Mouse (Mus musculus): ENCODE results near the gene Padi6.

Padi6 gene

DNA sequence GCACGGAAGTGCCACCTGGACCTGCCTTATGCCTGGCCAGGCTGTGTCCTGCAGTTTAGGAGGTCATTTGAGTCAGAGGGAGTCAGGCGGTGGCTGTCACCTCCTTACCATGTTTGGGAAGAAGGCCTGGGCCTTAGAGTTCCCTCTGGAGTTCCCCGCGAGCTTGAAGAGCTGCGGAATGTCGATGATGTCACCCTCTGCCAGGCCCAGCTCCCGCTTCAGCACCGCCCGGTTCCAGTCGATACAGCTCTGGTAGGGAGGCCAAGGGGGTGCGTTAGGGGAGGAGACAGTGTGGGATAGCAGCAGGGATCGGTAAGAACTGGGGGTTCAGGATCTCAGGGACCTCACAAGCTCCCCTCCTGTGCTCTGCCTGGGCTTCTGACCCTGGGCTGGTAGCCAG is 5.5 kb upstream of the Padi6 start:
- DNase-seq (ENCODE audit: low spot score) = no peak

DNA sequence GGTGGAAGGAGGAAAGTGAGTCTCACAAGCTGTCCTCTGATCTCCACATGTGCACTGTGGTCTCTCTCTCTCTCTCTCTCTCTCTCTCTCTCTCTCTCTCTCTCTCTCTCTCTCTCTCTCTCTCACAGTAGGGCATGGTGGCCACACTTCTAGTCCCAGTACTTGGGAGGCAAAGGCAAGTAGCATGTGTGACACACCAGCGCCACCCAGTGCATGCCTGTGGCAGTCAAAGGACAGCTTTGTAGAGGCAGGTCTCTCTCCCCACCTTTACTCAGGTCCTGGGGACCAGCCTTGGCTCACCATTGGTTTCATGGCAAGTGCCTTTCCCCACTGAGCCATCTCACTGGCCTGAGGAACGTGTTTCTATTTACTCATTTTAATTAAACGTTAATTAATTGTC is 2.2 kb upstream of the Padi6 start:
- DNase-seq (ENCODE audit: low spot score) = peak; percentile 48

DNA sequence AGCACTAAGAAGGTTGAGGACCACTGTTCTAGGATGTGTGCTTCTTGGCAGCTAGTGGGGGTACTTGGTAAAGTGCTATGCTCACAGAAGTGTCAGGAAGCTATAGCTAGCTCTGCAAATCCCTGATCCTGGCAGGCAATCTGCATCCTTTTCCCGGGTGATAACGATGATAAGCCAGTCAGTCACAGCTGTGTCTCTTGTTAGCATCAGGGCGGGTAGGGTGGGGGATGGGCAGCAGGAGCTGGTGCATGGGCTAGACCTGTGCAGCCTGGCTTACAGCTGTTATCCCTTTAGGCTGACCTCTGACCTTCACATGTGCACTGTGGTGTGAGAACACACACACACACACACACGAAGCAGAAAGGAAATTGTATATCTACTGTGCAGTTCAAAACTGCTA is 643 bp upstream of the Padi6 start:
- DNase-seq (ENCODE audit: low spot score) = no peak

DNA sequence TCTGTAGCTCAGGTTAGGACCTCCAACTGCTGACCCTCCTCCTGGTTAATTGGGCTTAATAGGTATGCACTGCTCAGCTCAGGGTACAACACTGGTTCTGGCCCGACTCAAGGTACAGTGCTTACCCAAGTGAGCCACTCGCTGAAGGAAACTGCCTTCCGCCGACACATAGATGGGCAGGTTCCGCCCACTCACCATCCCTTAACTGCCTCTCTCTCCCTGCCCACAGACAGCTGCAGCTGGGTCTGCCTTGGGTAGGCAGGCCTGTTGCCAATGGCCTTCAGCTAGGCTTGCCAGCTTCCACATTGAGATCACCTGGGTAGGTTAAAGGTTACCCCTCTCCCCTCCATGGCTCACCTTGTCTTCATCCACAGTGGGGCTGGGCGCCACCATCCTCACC is 1.0 kb downstream of the Padi6 start:
- DNase-seq (ENCODE audit: low spot score) = no peak

DNA sequence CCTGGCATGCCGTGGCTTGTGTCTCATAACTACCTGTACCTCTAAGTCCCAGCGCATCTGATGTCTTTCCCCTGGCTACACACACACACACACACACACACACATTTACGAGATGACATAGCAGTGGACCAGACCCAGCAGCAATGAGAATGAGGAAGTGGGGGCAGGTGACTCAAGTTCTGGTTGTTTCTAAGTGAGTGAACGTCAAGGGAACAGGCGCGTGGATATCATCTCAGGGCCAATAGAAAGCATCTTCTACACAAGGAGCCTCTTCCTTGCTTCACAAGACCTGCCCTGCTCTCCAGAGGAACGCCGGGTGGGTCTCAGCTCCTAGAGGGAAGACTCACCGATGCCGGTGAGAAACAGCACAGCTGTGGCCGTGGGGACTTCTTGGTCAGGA is 1.8 kb downstream of the Padi6 start:
- DNase-seq (ENCODE audit: low spot score) = no peak

DNA sequence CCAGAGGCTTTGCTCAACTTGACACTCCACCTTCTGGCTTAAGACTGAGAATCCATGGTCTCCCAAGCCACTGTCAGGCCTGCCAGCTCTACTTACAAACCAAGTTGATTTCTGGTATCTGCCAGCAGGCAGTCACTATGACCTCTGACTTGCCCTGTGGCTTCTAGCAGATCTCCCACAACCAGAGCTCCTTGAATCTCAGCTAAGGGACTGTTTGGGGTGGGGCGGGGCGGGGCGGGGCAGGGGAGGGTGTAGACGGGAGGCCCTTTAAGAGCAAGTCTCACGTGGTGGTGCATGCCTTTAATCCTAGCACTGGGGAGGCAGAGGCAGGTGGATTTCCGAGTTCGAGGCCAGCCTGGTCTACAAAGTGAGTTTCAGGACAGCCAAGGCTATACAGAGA is 9.6 kb downstream of the Padi6 start:
- DNase-seq (ENCODE audit: low spot score) = no peak

DNA sequence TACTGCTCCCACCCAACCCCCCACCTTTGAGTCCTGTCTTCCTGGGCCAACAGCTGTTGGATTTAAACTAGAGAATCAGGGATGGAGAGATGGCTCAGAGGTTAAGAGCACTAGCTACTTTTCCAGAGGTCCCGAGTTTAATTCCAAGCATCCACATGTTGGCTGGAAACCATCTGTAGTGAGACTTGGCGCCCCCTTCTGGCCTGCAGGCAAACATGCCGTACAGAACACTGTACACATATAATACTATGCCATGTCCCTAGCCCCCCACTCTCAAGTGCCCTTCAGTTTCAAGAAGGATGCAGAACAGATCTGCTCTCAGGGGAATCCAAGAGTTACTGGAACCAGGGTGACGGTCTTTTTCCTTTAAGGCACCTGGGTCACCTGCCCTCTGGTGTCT is 10.8 kb downstream of the Padi6 start:
- DNase-seq (ENCODE audit: low spot score) = no peak

DNA sequence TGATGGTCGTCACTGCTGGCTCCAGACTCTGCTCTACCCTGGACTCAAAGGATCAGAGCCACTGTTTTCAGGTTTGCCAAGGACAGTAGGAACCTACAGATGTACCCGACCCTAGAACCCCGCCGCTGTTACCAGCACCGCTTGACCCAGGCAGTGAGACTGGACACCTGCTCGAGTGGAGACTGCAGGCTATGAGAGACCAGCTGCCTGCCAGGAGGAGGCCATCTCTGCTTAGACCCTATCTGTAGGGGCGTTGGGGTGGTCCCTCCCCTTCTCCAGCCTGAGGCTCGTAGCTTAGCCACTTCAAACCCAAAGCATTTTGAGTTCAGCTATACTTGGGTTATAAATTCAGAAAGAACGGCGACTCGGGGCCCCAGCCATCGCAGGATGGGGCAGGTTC is 15.5 kb downstream of the Padi6 start:
- DNase-seq (ENCODE audit: low spot score) = no peak

DNA sequence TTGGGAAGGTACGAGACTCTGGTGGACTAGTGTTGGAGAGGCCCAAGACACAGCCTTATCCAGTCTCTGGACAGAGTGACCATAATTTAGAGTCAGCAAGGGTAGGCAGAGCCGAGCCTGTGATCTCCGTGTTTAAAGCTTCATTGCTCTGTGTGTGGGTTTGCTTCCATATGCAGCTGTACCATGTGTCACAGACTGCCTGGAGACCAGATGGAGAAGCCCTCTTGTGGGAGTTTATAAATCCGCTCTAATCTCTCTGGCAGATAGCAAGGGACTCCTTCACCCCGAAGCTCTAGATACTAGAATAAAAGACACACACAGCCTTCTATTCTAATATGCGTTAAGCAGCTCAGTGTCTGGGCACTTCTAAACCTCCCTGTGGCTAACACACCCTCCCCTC is 17.7 kb downstream of the Padi6 start:
- DNase-seq (ENCODE audit: low spot score) = no peak

DNA sequence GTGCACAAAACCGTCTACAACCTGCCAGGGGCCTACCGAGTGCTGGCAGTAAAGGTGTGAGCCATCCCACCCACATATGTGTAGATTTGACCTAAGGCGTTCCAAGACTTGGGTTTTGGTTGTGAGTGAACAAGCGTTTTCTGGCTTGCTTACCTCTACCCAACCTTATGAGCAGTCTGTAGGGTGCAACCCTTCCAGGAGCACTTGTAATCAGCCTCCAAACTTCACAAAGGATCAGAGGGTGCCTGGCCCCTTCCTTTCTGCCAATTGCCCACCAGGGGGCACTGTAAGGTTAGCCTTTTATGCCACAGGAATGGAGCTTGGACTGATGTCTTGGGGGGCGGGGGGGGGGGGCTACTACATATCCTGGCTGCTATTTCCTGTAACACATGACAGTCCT is 18.6 kb downstream of the Padi6 start:
- DNase-seq (ENCODE audit: low spot score) = no peak

DNA sequence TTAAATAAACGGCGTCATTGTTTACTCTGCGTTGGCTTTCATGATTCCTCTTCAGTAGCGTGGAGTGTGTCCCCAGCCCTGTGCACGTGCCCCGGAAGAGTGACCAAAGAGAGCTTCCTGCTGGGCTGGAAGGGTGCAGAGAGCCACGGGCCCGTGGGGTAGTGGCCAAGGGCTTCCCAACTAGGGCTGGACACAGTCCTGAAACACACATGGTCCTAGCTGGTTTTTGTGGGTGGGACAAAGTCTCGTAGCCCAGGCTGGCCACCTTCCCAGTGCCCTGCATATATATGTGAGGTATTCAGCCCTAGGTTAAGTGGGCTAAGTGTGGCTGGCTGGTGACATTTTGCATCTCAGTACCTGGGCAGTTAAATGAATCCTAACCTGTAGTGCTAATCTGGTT is 19.3 kb downstream of the Padi6 start:
- no peak for DNase-seq (ENCODE audit: low spot score)

DNA sequence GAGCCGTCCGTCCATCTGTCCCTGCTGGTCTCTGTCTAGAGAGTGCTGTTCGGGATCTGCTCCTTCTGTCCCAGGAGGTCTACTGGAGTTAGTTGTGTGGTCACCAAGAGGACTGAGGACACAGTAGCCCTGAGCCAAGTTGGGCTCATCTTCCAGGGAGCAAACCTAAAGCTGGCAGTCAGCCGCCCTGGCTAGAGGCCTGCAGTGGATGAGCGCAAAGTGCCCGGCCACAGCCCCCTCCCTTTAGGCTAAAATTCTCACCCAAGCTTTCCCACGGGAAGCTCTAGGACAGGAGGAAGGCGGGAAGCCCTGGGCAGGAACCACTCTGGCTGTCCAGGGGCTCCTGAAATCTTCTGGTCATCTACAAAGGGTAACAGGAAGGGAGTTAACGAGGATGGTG is 19.7 kb downstream of the Padi6 start:
- DNase-seq (ENCODE audit: low spot score) = no peak

DNA sequence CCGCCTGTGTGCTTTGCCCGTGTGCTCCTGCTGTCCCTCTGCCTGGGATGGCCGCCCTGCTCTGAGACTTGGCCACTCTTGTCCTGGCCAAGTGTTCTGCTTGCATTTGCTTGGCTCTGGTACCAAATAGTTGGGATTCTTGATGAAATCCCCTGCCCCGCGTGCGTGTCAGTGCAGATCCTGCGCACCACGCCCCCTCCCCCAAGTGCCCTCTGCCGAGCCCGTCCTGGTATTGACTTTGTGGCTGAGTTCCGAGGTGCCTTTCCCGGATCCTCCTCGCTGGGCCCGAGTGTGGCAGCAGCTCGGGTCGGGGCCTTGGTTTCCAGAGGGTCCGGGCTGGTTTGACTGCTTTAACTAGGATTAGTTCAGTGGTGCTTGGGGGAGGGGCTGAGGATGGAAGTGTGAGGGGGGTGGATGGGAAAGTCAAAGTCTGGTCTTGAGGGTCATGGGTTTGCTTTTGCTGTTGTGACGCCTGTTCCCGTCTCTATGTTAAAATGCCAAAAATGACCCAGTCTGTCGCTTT is 20.4 kb downstream of the Padi6 start:
- peak; percentile 26 for DNase-seq (ENCODE audit: low spot score)

DNA sequence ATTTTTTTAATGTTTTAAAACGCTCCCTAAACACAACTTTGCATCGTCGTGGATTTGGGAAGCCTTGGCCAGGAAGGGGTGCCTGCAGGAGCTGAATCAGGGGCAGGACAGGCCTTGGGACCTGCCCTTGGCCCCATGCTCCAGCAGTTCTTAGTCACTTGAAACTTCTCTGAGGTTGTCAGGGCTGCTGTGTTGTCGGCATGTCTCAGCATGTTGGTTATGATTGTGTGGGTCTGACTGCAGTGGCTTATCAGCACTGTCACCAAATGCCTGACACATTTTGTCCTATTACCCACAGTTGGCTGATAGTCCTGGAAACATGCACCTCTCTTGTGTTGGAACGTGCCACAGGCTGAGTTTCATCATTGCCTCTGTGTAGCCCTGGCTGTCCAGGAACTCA is 22.4 kb downstream of the Padi6 start:
- peak; percentile 46 for DNase-seq (ENCODE audit: low spot score)

DNA sequence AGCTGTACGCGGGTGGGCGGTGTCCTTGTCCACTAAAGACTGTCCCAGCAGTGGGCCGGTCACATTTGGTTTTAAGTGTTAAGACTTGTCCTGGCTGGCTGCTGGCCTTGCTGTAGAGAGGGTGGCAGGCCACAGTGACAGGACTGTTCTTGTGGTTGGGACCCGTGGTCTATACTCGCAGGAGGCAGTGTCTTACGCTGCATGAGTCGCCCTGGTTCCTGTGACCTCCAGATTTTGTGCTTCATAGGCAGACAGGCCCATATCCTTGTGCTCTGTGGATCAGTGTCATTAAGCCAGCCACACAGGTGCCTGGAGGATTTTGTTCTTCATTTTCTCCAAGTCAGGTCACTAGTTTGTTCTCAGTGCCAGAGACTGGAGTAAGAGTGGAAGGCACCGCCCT is 24.0 kb downstream of the Padi6 start:
- no peak for DNase-seq (ENCODE audit: low spot score)

DNA sequence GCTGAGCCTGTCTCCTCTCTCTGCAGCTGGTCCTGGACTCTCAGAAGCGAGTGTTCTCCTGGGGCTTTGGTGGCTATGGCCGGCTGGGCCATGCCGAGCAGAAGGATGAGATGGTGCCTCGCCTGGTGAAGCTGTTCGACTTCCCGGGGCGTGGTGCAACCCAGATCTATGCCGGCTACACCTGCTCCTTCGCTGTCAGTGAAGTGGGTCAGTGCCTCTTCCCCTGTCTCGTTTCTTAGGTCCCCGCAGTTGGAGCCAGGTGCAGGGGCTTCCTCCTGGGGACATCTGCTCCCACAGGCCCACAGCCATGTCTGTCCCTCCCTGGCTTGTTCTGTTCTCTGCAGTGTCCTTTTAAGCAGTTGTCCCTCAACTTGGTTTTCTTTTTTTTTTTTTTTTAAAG is 25.4 kb downstream of the Padi6 start:
- DNase-seq (ENCODE audit: low spot score) = no peak

DNA sequence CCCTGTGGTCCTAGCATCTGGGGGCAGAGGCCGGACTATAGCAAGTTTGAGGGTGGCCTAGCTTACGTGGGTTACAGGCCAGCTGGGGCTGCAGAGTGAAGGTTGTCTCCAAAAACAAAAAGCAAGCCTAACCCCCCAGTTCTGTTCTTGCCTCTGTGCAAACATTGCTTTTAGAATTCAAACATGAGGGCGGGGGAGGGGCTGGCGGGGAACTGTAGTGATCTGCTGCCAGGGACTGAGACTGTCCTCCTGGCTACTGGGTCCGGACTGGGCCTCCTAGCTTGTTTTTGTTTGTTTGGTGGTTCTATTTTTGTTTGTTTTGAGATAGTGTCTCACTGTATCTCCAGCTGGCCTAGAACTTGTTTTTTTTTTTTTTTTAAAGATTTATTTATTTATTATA is 27.9 kb downstream of the Padi6 start:
- no peak for DNase-seq (ENCODE audit: low spot score)

DNA sequence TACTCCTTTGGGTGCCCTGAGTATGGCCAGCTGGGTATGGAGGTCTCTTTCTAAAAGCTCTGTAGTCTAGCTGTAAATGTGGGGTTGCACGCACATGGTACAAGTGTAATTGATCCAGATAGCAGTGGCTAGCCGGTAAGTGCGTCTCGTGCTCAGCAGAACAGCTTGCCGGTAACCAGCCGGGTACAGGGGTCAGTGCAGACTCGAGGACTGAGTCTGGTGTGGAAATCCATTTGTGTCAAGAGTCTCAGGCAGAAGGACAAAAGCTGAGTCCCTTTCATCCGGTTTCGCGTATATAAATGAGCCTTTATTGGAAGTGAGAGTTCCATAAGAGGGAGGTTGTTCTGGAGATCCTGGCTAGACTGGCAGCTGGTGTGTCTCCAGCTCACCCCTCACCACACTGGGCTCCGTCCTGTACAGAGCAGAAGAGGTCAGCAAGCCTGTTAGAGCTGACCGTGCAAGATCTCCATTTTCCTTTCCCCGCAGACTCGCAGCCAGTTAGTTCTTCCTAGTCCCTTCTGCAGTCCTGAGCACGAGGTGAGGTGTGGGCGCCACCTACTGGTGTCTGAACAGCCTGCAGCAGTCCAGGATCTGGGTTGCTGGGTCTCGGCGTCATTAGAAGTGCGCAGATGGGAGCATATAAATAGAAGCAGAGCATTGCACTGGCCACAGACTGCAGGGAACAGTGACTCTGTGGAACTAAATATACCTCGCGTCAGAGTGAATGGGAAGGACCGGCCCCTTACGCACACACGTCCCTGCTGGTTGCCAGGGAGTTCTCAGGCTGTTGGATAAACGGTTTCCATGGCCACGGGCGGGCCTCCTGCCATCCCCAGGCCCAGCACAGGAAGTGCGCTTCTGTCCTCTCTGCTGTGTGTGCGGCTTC is 28.7 kb downstream of the Padi6 start:
- peak; percentile 92 for DNase-seq (ENCODE audit: low spot score)

DNA sequence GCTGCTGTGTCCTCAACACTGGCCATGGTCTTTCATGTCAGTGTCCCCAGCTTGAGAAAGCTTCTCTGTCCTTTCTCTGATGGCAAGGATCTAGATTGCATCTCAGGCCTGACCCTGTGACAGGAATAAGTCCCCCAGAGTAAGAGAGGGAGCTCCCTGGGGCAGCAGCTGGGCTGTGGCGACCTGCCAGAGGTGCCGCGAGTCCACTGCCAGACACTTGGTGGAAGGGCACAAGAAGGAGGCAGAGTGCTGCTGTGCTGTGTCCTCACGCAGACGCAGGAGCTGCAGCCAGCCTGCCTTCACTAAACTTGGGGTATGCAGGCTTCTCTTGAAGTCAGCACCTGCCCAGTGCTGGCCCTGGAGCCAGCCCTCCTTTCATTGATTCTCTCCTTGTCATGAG is 31.1 kb downstream of the Padi6 start:
- DNase-seq (ENCODE audit: low spot score) = no peak

DNA sequence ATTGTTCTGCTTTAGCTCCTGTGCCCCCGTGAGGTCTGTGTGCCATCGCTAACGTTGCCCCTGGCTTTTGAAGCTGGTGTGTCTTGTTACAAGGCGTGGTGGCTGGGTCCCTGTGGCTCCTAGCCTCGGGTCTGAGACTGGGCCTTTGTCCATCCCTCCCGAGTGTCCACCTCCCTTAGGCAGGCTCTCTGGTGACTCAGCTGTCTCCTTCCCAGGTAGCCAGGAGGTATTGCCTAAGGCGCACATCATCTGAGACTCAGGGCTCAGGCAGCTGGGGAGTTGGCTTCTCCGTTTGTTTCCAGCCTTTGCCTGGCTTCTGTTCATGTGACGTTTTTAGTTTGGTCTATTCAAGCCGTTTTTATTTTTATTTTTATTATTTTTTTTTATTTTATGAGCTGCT is 31.7 kb downstream of the Padi6 start:
- DNase-seq (ENCODE audit: low spot score) = no peak

DNA sequence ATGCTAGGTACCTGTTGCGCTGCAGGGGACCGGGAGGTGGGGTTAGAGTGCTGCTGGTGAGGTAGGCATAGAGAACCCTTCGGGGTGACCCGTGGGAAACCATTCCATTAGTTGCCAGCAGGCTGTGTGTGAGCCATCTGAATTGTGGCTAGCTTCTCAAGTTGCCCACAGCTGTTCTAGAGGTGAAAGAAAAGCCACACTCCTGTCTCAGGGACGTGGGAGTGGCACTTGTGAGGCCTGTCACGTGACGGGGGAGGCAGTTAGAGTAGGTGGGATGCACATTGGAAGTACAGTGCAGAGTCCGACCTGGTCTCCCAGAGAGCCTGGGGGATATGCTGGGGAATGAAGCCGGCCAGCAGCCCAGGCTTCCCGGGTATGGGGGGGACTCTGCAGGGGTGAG is 32.8 kb downstream of the Padi6 start:
- DNase-seq (ENCODE audit: low spot score) = no peak

DNA sequence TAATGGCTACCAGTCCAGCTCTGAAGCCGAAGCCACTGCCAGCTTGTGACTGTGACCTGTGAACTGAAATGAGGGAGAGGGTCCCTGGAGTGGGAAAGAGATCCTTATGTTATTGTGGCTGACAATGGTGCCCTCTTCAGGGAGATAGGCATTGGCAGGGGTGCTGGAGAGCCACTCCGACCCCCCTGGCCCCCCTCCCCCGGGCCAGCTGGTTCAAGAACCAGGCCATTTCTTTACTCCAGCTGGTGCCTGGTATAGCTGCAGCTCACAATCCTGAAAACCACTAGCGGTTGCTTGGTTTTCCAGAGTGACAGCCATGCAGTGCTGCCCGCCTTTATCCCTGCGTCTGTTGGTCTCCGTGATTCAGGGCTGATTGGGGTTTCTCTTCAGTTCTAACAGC is 33.3 kb downstream of the Padi6 start:
- no peak for DNase-seq (ENCODE audit: low spot score)

DNA sequence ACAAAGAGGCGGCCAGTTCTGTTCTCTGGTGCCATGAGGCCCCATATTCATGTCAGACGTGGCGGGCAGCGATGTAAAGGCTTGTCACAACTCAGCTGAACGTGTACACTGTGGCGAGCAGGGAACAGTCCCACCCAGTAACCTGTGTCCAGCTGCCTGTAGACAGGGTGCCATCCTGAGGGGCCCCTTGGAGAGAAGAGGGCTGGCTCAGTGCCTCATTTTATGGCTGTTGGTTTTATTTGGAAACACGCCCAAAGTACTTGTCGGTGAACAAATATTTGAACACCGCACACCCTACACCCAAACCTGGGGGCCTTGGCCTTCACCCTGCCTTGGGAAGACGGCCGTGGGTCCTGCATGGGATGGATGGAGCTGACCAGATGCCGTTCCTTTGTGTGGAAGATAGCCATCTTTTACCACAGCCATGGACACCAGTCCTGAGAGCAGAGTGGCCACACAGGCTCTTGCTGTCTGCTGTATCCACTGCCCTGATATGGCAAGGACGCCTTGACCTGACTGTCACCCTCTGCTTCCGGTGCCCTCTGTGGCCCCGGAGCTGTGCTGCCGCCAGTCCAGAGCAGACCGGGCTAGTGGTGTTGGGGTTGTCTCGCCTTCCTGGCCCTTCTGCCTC is 34.0 kb downstream of the Padi6 start:
- DNase-seq (ENCODE audit: low spot score) = peak; percentile 43

DNA sequence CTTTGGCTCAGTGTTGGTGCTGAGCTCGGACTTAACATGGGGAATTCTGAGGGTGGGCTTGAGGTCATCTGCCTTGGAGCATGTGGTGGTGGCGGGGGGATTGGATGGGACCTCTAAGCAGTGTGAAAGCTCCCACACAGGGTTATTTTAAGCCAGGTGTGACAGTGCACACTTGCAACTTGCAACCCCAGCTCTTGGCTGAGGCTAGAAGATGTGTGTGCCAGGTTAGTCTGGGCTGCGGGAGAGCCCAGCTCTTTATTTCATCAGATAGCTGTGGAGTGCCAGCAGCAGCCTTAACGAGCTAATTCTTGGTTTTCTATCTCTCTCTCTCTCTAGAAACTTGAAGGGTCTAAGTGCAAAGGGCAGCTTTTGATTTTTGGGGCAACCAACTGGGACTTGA is 34.8 kb downstream of the Padi6 start:
- no peak for DNase-seq (ENCODE audit: low spot score)
